Mouse (Mus musculus): Measurements from ENCODE around the gene Ubiad1. TPM values are rescaled to one million over a fixed set of nuclear protein-coding genes. Genes with fewer than 3 reads are reported as not detected.
A peak's percentile ranks its signal among the peaks of the same experiment; 100 is the strongest.

The Ubiad1 gene
- polyA plus RNA-seq, 1 experiment from 2014 or later = 20.4 TPM

- Histone ChIP-seq H3K27me3 (replicated peaks; ENCODE audit: control insufficient read depth, insufficient read depth, low read length) (no peaks in the 10 kb centered on the region), H3K27ac (ENCODE audit: low read length) (peak overlapping the region; percentile 59), H3K4me1 (replicated peaks; ENCODE audit: control insufficient read depth, insufficient read depth, low read length) (peaks cover 7% of the 10 kb centered on the region), H3K9ac (replicated peaks; ENCODE audit: low read depth, low read length) (no peak overlapping the region), H3K9me3 (ENCODE audit: control insufficient read depth, low read length) (no peaks in the 10 kb centered on the region), H3K4me2 (ENCODE audit: low read length) (no peak overlapping the region), H3K36me3 (ENCODE audit: control insufficient read depth, insufficient read depth) (peaks cover 63% of the 10 kb centered on the region), H3K4me3 (replicated peaks; ENCODE audit: low read length) (no peak overlapping the region)
- WGBS = 32% methylated on average over 12 of the region's 12 CpGs
- peak; percentile 77 for ATAC-seq
These were observed 16.2 kb upstream of the Ubiad1 start for GRCm38 (mm10) chr4:148460656-148461284.

- peaks cover 55% of the 10 kb centered on the region for H3K36me3 ChIP-seq (ENCODE audit: control insufficient read depth, insufficient read depth)
- WGBS = 92% methylated on average over 5 of the region's 5 CpGs
- peaks cover 5% of the 10 kb centered on the region for H3K4me1 ChIP-seq (replicated peaks; ENCODE audit: control insufficient read depth, insufficient read depth, low read length)
- no peaks in the 10 kb centered on the region for H3K9me3 ChIP-seq (ENCODE audit: control insufficient read depth, low read length)
- ATAC-seq = no peak
- no peaks in the 10 kb centered on the region for H3K27me3 ChIP-seq (replicated peaks; ENCODE audit: control insufficient read depth, insufficient read depth, low read length)
- H3K4me3 ChIP-seq (replicated peaks; ENCODE audit: low read length) = no peak overlapping the region
- H3K9ac ChIP-seq (replicated peaks; ENCODE audit: low read depth, low read length) = no peak overlapping the region
- no peak overlapping the region for H3K27ac ChIP-seq (ENCODE audit: low read length)
- H3K4me2 ChIP-seq (ENCODE audit: low read length) = no peak overlapping the region
These were observed 11.0 kb upstream of the Ubiad1 start for GRCm38 (mm10) chr4:148455477-148456025.

- no peak overlapping the region for H3K9ac ChIP-seq (replicated peaks; ENCODE audit: low read depth, low read length)
- 91% methylated on average over 11 of the region's 11 CpGs for WGBS
- H3K27ac ChIP-seq (ENCODE audit: low read length) = no peak overlapping the region
- ATAC-seq = no peak
- H3K4me2 ChIP-seq (ENCODE audit: low read length) = no peak overlapping the region
- H3K36me3 ChIP-seq (ENCODE audit: control insufficient read depth, insufficient read depth) = peaks cover 43% of the 10 kb centered on the region
- no peaks in the 10 kb centered on the region for H3K9me3 ChIP-seq (ENCODE audit: control insufficient read depth, low read length)
- no peaks in the 10 kb centered on the region for H3K27me3 ChIP-seq (replicated peaks; ENCODE audit: control insufficient read depth, insufficient read depth, low read length)
- peaks cover 14% of the 10 kb centered on the region for H3K4me1 ChIP-seq (replicated peaks; ENCODE audit: control insufficient read depth, insufficient read depth, low read length)
- H3K4me3 ChIP-seq (replicated peaks; ENCODE audit: low read length) = no peak overlapping the region
These were observed 9.1 kb upstream of the Ubiad1 start for GRCm38 (mm10) chr4:148453707-148454106.

DNA sequence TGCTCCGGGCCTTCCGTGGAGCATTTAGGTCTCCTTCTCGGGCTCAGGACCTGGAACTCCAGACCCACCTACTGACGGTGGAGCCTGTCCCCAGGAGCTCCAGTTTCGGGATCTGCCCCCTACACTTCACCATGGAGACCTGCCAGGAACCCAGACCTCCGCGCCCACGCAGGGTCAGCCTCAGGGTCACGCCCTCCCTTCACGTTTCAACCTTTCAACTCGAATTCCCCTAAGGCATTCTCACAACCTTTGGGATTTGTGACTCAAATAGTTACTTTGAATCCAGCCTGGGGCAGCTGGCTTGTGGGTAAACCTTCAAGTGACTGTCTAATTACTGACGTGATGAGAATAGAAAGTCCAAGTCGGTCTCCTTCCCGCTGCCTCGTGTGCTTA is 4.3 kb upstream of the Ubiad1 start:
- Histone ChIP-seq H3K27ac (ENCODE audit: low read length) (peak overlapping the region; percentile 81), H3K27me3 (replicated peaks; ENCODE audit: control insufficient read depth, insufficient read depth, low read length) (no peaks in the 10 kb centered on the region), H3K4me2 (ENCODE audit: low read length) (peak overlapping the region; percentile 70), H3K9me3 (ENCODE audit: control insufficient read depth, low read length) (no peaks in the 10 kb centered on the region), H3K9ac (replicated peaks; ENCODE audit: low read depth, low read length) (peak overlapping the region; percentile 90), H3K4me1 (replicated peaks; ENCODE audit: control insufficient read depth, insufficient read depth, low read length) (peaks cover 30% of the 10 kb centered on the region), H3K36me3 (ENCODE audit: control insufficient read depth, insufficient read depth) (peaks cover 9% of the 10 kb centered on the region), H3K4me3 (replicated peaks; ENCODE audit: low read length) (peak overlapping the region; percentile 88)
- no peak for ATAC-seq
- WGBS = 0% methylated on average over 14 of the region's 15 CpGs

- Histone ChIP-seq H3K9me3 (ENCODE audit: control insufficient read depth, low read length) (no peaks in the 10 kb centered on the region), H3K4me3 (replicated peaks; ENCODE audit: low read length) (peak within 1 kb of the TSS; percentile 88), H3K27ac (ENCODE audit: low read length) (peak within 1 kb of the TSS; percentile 81), H3K9ac (replicated peaks; ENCODE audit: low read depth, low read length) (peak within 1 kb of the TSS; percentile 90), H3K4me2 (ENCODE audit: low read length) (peak within 1 kb of the TSS; percentile 70), H3K4me1 (replicated peaks; ENCODE audit: control insufficient read depth, insufficient read depth, low read length) (peaks cover 35% of the 10 kb centered on the region), H3K36me3 (ENCODE audit: control insufficient read depth, insufficient read depth) (peaks cover 8% of the 10 kb centered on the region), H3K27me3 (replicated peaks; ENCODE audit: control insufficient read depth, insufficient read depth, low read length) (no peaks in the 10 kb centered on the region)
- ATAC-seq = peak; percentile 98
- WGBS = under 1% methylated on average over 46 of the region's 56 CpGs
These were observed 3.7 kb upstream of the Ubiad1 start, which contains the start of gene Mtor for GRCm38 (mm10) chr4:148448179-148448852. Mtor (plus strand) TSS chr4:148448611.

DNA sequence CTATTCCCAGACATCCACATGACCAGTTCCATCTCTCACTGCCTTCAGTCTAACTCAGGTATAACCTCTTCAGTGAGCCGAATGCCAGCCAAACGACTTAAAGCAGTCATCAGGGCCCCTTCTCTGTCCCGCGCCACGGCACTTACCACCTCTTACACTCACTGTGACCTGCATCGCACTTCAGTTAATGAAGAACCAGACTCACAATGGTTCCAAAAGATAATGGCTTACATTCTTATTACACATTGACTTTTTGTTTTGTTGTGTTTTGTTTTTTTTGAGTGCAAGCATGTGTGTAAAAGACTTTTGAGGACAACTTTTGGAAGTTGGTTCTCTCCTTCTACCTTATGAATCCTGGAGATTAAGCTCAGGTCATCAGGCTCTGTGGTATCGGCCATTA is 2.0 kb downstream of the Ubiad1 start:
- no peak for ATAC-seq
- Histone ChIP-seq H3K4me3 (replicated peaks; ENCODE audit: low read length) (no peak overlapping the region), H3K27me3 (replicated peaks; ENCODE audit: control insufficient read depth, insufficient read depth, low read length) (no peaks in the 10 kb centered on the region), H3K9me3 (ENCODE audit: control insufficient read depth, low read length) (no peaks in the 10 kb centered on the region), H3K27ac (ENCODE audit: low read length) (no peak overlapping the region), H3K4me1 (replicated peaks; ENCODE audit: control insufficient read depth, insufficient read depth, low read length) (peaks cover 21% of the 10 kb centered on the region), H3K4me2 (ENCODE audit: low read length) (no peak overlapping the region), H3K36me3 (ENCODE audit: control insufficient read depth, insufficient read depth) (no peaks in the 10 kb centered on the region), H3K9ac (replicated peaks; ENCODE audit: low read depth, low read length) (no peak overlapping the region)
- 92% methylated on average over 7 of the region's 7 CpGs for WGBS

DNA sequence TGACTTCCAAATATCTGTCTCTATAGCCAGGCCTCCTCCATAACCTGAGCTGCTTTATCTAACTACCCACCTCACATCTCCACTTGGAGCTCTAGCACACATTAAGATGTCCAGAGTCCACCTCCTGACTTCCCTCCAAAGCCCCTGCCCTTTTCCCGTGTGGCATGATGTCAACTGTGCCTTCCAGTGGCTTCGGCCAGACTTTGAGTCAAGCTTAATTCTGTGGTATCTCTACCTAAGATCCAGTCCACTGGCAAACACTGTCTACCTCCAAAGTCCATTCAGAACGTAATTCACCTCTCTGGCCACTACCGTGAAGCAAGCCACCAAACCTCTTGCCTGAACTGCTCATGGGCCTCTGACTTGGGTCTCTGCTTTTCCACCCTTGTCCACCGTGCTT is 2.6 kb downstream of the Ubiad1 start:
- 95% methylated on average over 5 of the region's 5 CpGs for whole genome bisulfite sequencing
- Histone ChIP-seq H3K4me2 (ENCODE audit: low read length) (no peak overlapping the region), H3K4me1 (replicated peaks; ENCODE audit: control insufficient read depth, insufficient read depth, low read length) (peaks cover 19% of the 10 kb centered on the region), H3K36me3 (ENCODE audit: control insufficient read depth, insufficient read depth) (no peaks in the 10 kb centered on the region), H3K9me3 (ENCODE audit: control insufficient read depth, low read length) (no peaks in the 10 kb centered on the region), H3K9ac (replicated peaks; ENCODE audit: low read depth, low read length) (no peak overlapping the region), H3K27ac (ENCODE audit: low read length) (no peak overlapping the region), H3K4me3 (replicated peaks; ENCODE audit: low read length) (no peak overlapping the region), H3K27me3 (replicated peaks; ENCODE audit: control insufficient read depth, insufficient read depth, low read length) (no peaks in the 10 kb centered on the region)
- no peak for ATAC-seq

GRCm38 (mm10) chr4:148435657-148436330 is 8.8 kb downstream of the Ubiad1 start:
- ATAC-seq = peak; percentile 75
- Histone ChIP-seq H3K4me3 (replicated peaks; ENCODE audit: low read length) (no peak overlapping the region), H3K27me3 (replicated peaks; ENCODE audit: control insufficient read depth, insufficient read depth, low read length) (no peaks in the 10 kb centered on the region), H3K4me1 (replicated peaks; ENCODE audit: control insufficient read depth, insufficient read depth, low read length) (peaks cover 12% of the 10 kb centered on the region), H3K27ac (ENCODE audit: low read length) (peak overlapping the region; percentile 37), H3K9me3 (ENCODE audit: control insufficient read depth, low read length) (no peaks in the 10 kb centered on the region), H3K4me2 (ENCODE audit: low read length) (no peak overlapping the region), H3K9ac (replicated peaks; ENCODE audit: low read depth, low read length) (0 out of 2 replicates have a peak overlapping the region, but pooled peaks have one; percentile 30), H3K36me3 (ENCODE audit: control insufficient read depth, insufficient read depth) (no peaks in the 10 kb centered on the region)
- 47% methylated on average over 6 of the region's 6 CpGs for WGBS

- H3K4me1 ChIP-seq (replicated peaks; ENCODE audit: control insufficient read depth, insufficient read depth, low read length) = peaks cover 12% of the 10 kb centered on the region
- WGBS = 70% methylated on average over 3 of the region's 3 CpGs
- H3K27me3 ChIP-seq (replicated peaks; ENCODE audit: control insufficient read depth, insufficient read depth, low read length) = no peaks in the 10 kb centered on the region
- peak overlapping the region; percentile 29; the same call in 1 of the 2 replicates for H3K27ac ChIP-seq (ENCODE audit: low read length)
- no peaks in the 10 kb centered on the region for H3K36me3 ChIP-seq (ENCODE audit: control insufficient read depth, insufficient read depth)
- H3K4me2 ChIP-seq (ENCODE audit: low read length) = no peak overlapping the region
- H3K9me3 ChIP-seq (ENCODE audit: control insufficient read depth, low read length) = no peaks in the 10 kb centered on the region
- no peak overlapping the region for H3K9ac ChIP-seq (replicated peaks; ENCODE audit: low read depth, low read length)
- no peak overlapping the region for H3K4me3 ChIP-seq (replicated peaks; ENCODE audit: low read length)
- ATAC-seq = no peak
These were observed 9.5 kb downstream of the Ubiad1 start for GRCm38 (mm10) chr4:148435106-148435505.

Measured in forebrain, embryonic 16.5 days (tissue).